Mouse (Mus musculus) hindbrain, embryonic 10.5 days (tissue): ENCODE data around the gene Tbx4. TPM values are rescaled to one million over a fixed set of nuclear protein-coding genes. Genes with fewer than 3 reads are reported as not detected.
A peak's percentile ranks its signal among the peaks of the same experiment; 100 is the strongest.

Experiments
- DNase-seq: peaks from one replicate; pipeline ENCODE4 v3.0.0-alpha.2; 2017; ENCODE audit warnings: low spot score
- H3K27ac ChIP-seq: fragments of 300-500 bp; sonication (generic); 2 replicates; pipeline ENCODE4 v1.5.1; 2016; ENCODE audit warnings: mild to moderate bottlenecking, moderate library complexity
- H3K27me3 ChIP-seq: fragments of 300-500 bp; sonication (generic); 2 replicates; pipeline ENCODE4 v1.6.1; 2016; ENCODE audit warnings: mild to moderate bottlenecking; ENCODE audit not compliant: poor library complexity, insufficient read depth, severe bottlenecking
- H3K36me3 ChIP-seq: fragments of 300-500 bp; sonication (generic); 2 replicates; pipeline ENCODE4 v1.6.1; 2016; ENCODE audit warnings: mild to moderate bottlenecking, moderate library complexity
- H3K4me1 ChIP-seq: fragments of 300-500 bp; sonication (generic); replicated peaks from 2 replicates; pipeline ENCODE4 v1.6.1; 2016; ENCODE audit warnings: mild to moderate bottlenecking
- H3K4me3 ChIP-seq: fragments of 300-500 bp; sonication (generic); 2 replicates; pipeline ENCODE4 v1.5.1; 2016; ENCODE audit warnings: mild to moderate bottlenecking, moderate library complexity
- H3K9me3 ChIP-seq: fragments of 300-500 bp; sonication (generic); 2 replicates; pipeline ENCODE4 v1.6.1; 2016; ENCODE audit warnings: mild to moderate bottlenecking, moderate library complexity
- WGBS: fragments of 180-500 bp; shearing (Covaris S2); methylation state at CpG from one replicate; pipeline ENCODE4 v1.1.7; 2016; 5-methylcytosine and 5-hydroxymethylcytosine counted together
- polyA plus RNA-seq: library from polyadenylated mRNA; unstranded; fragments of >200 nt; fragmentation: Nextera tagmentation; extraction: Ambion mirVana; gene quantifications from 2 replicates; pipeline ENCODE4 v1.2.1, GENCODE M21; 2016

Gene Tbx4
- polyA plus RNA-seq, 1 experiment from 2014 or later: 0.22 TPM

- no peak for DNase-seq
- no peaks in the 10 kb centered on the region for H3K36me3 ChIP-seq
- H3K27ac ChIP-seq: no peak overlapping the region
- H3K27me3 ChIP-seq: peaks cover 99% of the 10 kb centered on the region
- H3K9me3 ChIP-seq: no peaks in the 10 kb centered on the region
- WGBS: 0% methylated on average over 3 of the region's 3 CpGs
- H3K4me3 ChIP-seq: no peak overlapping the region
- H3K4me1 ChIP-seq: peaks cover 33% of the 10 kb centered on the region
Measured at GRCm38 (mm10) chr11:85894136-85894530, 7.9 kb downstream of the Tbx4 start.

DNA sequence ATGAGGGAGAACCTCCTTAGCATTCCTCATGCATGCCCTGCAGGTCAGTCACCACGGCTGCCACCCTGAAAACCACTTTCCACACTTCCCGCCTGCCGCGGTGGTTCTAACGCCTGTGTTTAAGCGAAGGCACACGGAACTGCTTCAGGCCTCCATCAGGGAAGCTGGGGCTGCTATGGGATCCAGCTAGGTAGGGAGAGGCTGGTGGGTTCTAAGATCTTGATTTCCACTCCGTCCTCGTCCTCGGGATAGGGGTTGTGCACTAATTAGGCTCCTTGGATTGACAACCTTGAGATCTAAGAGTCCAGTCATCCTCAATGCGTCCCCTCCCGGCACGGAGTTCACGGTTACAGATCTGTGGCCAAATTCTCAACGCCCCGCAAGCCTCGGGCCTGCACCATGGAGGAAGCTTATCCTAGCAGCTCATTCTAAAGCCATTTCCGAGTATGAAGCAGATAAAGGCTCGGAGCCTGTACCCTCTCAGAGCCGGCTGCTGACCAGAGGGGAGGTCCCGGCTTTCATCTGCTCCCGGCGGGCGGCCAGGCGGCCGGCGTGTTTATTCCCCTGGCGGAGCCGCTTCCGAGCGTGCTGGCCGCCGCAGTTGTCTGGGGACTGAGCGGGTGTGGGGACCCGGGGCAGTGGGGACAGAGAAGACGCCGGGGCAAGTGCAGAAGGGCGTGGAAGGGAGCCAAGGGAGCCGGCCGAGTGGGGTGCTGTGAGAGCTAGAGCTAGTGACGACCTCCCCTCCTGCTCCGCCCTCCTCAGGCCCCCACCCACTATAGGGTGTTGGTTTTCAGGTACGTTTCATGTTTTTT, 8.7 kb downstream of the Tbx4 start:
- peak overlapping the region; percentile 43 for H3K4me3 ChIP-seq
- peak; percentile 53 for DNase-seq
- under 1% methylated on average over 43 of the region's 43 CpGs for WGBS
- peaks cover 33% of the 10 kb centered on the region for H3K4me1 ChIP-seq
- no peaks in the 10 kb centered on the region for H3K36me3 ChIP-seq
- no peak overlapping the region for H3K27ac ChIP-seq
- H3K27me3 ChIP-seq: peaks cover 99% of the 10 kb centered on the region
- no peaks in the 10 kb centered on the region for H3K9me3 ChIP-seq

GRCm38 (mm10) chr11:85896335-85896985, 10.2 kb downstream of the Tbx4 start:
- no peak for DNase-seq
- Histone ChIP-seq H3K9me3 (no peaks in the 10 kb centered on the region), H3K4me1 (peaks cover 19% of the 10 kb centered on the region), H3K27ac (no peak overlapping the region), H3K4me3 (no peak overlapping the region), H3K36me3 (no peaks in the 10 kb centered on the region), H3K27me3 (peaks cover 99% of the 10 kb centered on the region)
- 24% methylated on average over 13 of the region's 13 CpGs for WGBS

DNA sequence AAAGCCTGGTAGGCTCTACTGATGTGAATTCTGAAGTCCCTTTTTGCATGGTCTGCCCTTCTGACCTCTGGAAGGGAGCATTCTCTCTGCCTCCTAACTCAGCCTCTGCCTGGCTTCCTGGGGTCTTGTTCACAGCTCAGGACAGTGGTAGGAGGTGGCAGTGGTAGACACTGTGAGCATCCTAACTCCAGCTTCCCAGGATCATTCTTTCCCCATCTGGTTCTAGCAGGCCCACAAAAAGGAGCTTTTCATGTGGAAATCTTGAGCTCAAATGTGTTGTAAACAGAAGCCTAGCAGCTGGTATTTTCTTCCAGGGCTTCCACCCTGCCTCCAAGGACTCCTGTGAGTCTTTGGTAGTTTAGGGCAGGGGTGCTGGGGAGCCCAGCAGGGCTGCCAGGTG, 14.1 kb downstream of the Tbx4 start:
- no peaks in the 10 kb centered on the region for H3K36me3 ChIP-seq
- H3K4me3 ChIP-seq: no peak overlapping the region
- no peak overlapping the region for H3K27ac ChIP-seq
- peaks cover 11% of the 10 kb centered on the region for H3K4me1 ChIP-seq
- no peaks in the 10 kb centered on the region for H3K9me3 ChIP-seq
- peaks cover 70% of the 10 kb centered on the region for H3K27me3 ChIP-seq
- DNase-seq: no peak

DNA sequence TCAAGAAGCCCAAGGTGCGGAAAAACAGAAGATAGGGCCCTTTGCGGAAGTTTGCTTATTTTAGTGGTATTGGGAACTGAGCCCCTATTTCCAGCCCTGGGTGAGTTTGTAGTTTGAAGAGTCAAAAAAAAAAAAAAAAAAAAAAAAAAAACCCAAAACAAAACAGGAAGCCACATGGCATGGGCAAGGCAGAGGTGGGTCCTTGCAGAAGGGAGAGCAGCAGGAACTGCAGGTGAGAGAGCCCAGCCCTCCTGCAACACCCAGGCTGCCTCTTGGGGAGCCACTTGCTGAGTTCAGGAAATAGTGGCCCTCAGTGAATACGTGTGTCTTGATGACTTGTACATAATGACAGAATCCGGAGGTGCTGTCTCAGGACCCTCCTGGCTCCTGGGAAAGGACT, 23.3 kb downstream of the Tbx4 start:
- Histone ChIP-seq H3K36me3 (no peaks in the 10 kb centered on the region), H3K27ac (no peak overlapping the region)

GRCm38 (mm10) chr11:85910133-85910532, 23.9 kb downstream of the Tbx4 start:
- Histone ChIP-seq H3K27ac (no peak overlapping the region), H3K36me3 (no peaks in the 10 kb centered on the region), H3K4me3 (no peak overlapping the region), H3K4me1 (peaks cover 11% of the 10 kb centered on the region), H3K27me3 (peaks cover 32% of the 10 kb centered on the region), H3K9me3 (no peaks in the 10 kb centered on the region)
- WGBS: 43% methylated on average over 10 of the region's 10 CpGs
- DNase-seq: no peak

More for the DNA sequence above, 23.3 kb downstream of the Tbx4 start:
- H3K4me1 ChIP-seq: peaks cover 11% of the 10 kb centered on the region
- peaks cover 27% of the 10 kb centered on the region for H3K27me3 ChIP-seq
- DNase-seq: no peak
- WGBS: 73% methylated on average over 4 of the region's 4 CpGs
- no peaks in the 10 kb centered on the region for H3K9me3 ChIP-seq
- no peak overlapping the region for H3K4me3 ChIP-seq

DNA sequence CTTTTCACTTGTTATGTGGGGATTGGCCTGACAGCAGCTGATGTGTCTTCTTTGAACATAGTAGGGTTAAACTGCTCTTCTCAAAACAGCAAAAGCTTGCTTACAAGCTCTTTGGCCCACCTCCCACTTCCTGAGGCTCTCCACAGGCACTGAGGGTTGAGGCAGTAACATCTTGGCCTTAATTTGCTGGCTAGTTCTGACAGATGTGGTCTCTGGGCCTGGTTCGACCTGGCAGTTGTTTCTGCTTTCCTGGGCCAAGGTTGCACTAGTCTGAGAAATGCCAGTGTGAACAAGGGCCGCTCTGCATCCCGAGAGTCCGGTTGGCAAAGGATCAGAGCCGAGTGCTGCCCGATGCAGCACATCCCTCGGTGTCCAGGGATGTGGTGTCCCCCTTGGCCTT, 27.3 kb downstream of the Tbx4 start:
- H3K27ac ChIP-seq: no peak overlapping the region

GRCm38 (mm10) chr11:85917091-85917992, 31.1 kb downstream of the Tbx4 start:
- peak overlapping the region; percentile 81 for H3K27ac ChIP-seq
- 32% methylated on average over 12 of the region's 12 CpGs for WGBS
- H3K27me3 ChIP-seq: peaks cover 69% of the 10 kb centered on the region
- no peaks in the 10 kb centered on the region for H3K9me3 ChIP-seq
- H3K4me1 ChIP-seq: peaks cover 35% of the 10 kb centered on the region
- peak; percentile 66 for DNase-seq
- H3K36me3 ChIP-seq: no peaks in the 10 kb centered on the region
- H3K4me3 ChIP-seq: peak overlapping the region; percentile 2; the same call in 1 of the 2 replicates

More for the DNA sequence above, 27.3 kb downstream of the Tbx4 start:
- Histone ChIP-seq H3K27me3 (peaks cover 49% of the 10 kb centered on the region), H3K4me3 (no peak overlapping the region), H3K4me1 (peaks cover 41% of the 10 kb centered on the region), H3K36me3 (no peaks in the 10 kb centered on the region), H3K9me3 (no peaks in the 10 kb centered on the region)
- DNase-seq: no peak
- 89% methylated on average over 7 of the region's 7 CpGs for WGBS

DNA sequence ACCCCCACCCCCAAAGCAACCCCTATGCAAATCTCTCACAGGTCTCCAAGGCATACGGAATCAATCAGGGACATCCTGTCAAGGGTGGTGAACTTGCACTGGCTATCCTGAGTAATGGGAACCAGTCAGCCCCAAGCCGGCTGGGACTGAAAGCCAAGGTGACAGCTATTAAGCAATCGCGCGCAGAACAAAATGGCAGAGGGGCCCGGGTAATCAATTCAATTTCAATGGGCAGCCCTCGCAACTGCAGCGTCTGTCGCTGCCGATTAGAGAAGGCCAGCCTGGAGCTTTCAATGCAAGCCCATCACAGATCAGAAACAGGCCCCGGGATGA, 31.7 kb downstream of the Tbx4 start:
- H3K27ac ChIP-seq: peak overlapping the region; percentile 81
- 16% methylated on average over 11 of the region's 11 CpGs for WGBS
- peaks cover 35% of the 10 kb centered on the region for H3K4me1 ChIP-seq
- H3K4me3 ChIP-seq: peak overlapping the region; percentile 2; the same call in 1 of the 2 replicates
- H3K36me3 ChIP-seq: no peaks in the 10 kb centered on the region
- peak; percentile 69 for DNase-seq
- H3K9me3 ChIP-seq: no peaks in the 10 kb centered on the region
- H3K27me3 ChIP-seq: peaks cover 74% of the 10 kb centered on the region

- Histone ChIP-seq H3K27ac (peak overlapping the region; percentile 81), H3K36me3 (no peaks in the 10 kb centered on the region), H3K4me1 (peaks cover 35% of the 10 kb centered on the region), H3K27me3 (peaks cover 79% of the 10 kb centered on the region), H3K9me3 (no peaks in the 10 kb centered on the region), H3K4me3 (peak overlapping the region; percentile 2; the same call in 1 of the 2 replicates)
- whole genome bisulfite sequencing: 51% methylated on average over 10 of the region's 10 CpGs
- no peak for DNase-seq
Measured at GRCm38 (mm10) chr11:85918388-85918940, 32.2 kb downstream of the Tbx4 start.

DNA sequence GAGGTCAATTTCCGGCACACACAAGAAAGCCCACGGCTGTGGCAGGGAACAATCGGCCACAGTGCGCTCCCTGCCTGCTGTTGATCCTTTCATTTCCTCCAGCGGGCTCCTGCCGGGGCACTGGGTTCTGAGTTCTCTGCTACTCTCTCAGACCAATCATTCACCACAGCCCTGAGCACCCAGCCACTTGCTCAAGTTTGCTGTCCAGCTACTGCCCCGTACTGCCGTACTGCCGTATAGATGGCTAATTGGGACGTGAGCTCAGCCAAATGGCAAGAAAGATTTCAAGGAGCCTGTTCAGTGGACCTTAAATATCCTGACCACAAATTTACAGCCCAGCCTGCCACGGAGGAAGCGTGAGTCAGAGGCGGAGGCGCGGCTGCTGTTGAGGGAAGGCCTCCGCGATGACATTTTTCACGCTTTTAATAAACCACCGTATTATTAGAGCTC, 39.1 kb downstream of the Tbx4 start:
- WGBS: 11% methylated on average over 19 of the region's 19 CpGs
- Histone ChIP-seq H3K27me3 (peaks cover 83% of the 10 kb centered on the region), H3K4me1 (peaks cover 18% of the 10 kb centered on the region), H3K4me3 (peak overlapping the region; percentile 43), H3K9me3 (no peaks in the 10 kb centered on the region), H3K27ac (no peak overlapping the region), H3K36me3 (no peaks in the 10 kb centered on the region)
- peak; percentile 66 for DNase-seq

- H3K27me3 ChIP-seq: peaks cover 73% of the 10 kb centered on the region
- H3K4me3 ChIP-seq: peak overlapping the region; percentile 27
- no peak overlapping the region for H3K27ac ChIP-seq
- no peaks in the 10 kb centered on the region for H3K36me3 ChIP-seq
- peaks cover 18% of the 10 kb centered on the region for H3K4me1 ChIP-seq
- H3K9me3 ChIP-seq: no peaks in the 10 kb centered on the region
- WGBS: 5% methylated on average over 16 of the region's 16 CpGs
- DNase-seq: peak; percentile 34
Measured at GRCm38 (mm10) chr11:85926287-85926764, 40.1 kb downstream of the Tbx4 start.
